Mouse (Mus musculus): ENCODE results near the gene Cplx3. TPM values are rescaled to one million over a fixed set of nuclear protein-coding genes. Genes with fewer than 3 reads are reported as not detected.

The Cplx3 gene
- polyA plus RNA-seq (2014; fragmentation: Nextera tagmentation; extraction: Ambion mirVana): not detected in 2 replicates

- Histone ChIP-seq H3K27me3 (replicated peaks; ENCODE audit: control insufficient read depth, insufficient read depth, low read length) (peaks cover 25% of the 10 kb centered on the region), H3K4me2 (no peak within 1 kb of the TSS), H3K36me3 (ENCODE audit: control insufficient read depth, insufficient read depth, low read length) (no peaks in the 10 kb centered on the region), H3K4me1 (replicated peaks; ENCODE audit: control insufficient read depth, insufficient read depth, low read length) (peaks cover 1% of the 10 kb centered on the region), H3K4me3 (ENCODE audit: low read depth, low read length) (no peak within 1 kb of the TSS), H3K27ac (ENCODE audit: low read depth, low read length) (no peak within 1 kb of the TSS), H3K9me3 (ENCODE audit: control insufficient read depth, low read length) (no peaks in the 10 kb centered on the region), H3K9ac (ENCODE audit: low read depth, low read length) (no peak within 1 kb of the TSS)
- WGBS: 7% methylated on average over 24 of the region's 24 CpGs
- DNase-seq (ENCODE audit: low spot score): peak; percentile 67
- no peak; the same call in 1 of the 2 replicates for ATAC-seq (replicated peaks; ENCODE audit: low FRiP score)
Observed at GRCm38 (mm10) chr9:57606139-57606851, at the start of gene Cplx3. Gene Cplx3 (minus strand): TSS chr9:57606281.

- WGBS: 4% methylated on average over 11 of the region's 11 CpGs
Observed at GRCm38 (mm10) chr9:57655749-57656148, 49.7 kb upstream of the Cplx3 start.

DNA sequence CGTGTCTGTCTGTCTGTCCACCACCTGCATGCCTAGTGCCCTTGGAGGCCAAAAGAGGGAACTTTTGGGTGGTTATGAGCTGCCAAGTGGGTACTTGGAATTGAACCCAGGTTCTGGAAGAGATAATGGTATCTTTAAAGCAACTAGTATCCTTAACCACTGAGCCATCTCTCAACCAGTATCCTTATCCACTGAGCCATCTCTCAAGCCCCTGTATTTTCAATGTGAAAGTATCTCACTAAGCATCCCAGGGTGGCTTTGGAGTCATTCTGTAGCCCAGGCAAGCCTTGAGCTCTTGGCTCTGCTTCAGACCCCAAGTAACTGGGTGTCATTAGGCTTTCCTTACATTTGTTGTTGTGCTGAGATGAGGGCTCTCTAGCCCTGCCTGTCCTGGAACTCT, 48.9 kb upstream of the Cplx3 start:
- DNase-seq (ENCODE audit: low spot score) (no peak), ATAC-seq (replicated peaks; ENCODE audit: low FRiP score) (no peak)
- Histone ChIP-seq H3K4me2 (no peak overlapping the region), H3K27ac (ENCODE audit: low read depth, low read length) (no peak overlapping the region), H3K4me1 (replicated peaks; ENCODE audit: control insufficient read depth, insufficient read depth, low read length) (peaks cover 18% of the 10 kb centered on the region), H3K9ac (ENCODE audit: low read depth, low read length) (no peak overlapping the region), H3K36me3 (ENCODE audit: control insufficient read depth, insufficient read depth, low read length) (no peaks in the 10 kb centered on the region), H3K4me3 (ENCODE audit: low read depth, low read length) (no peak overlapping the region), H3K27me3 (replicated peaks; ENCODE audit: control insufficient read depth, insufficient read depth, low read length) (no peaks in the 10 kb centered on the region), H3K9me3 (ENCODE audit: control insufficient read depth, low read length) (no peaks in the 10 kb centered on the region)
- 89% methylated on average over 1 of the region's 1 CpGs for WGBS

More at GRCm38 (mm10) chr9:57655749-57656148, 49.7 kb upstream of the Cplx3 start:
- ATAC-seq (replicated peaks; ENCODE audit: low FRiP score) (peak; percentile 62), DNase-seq (ENCODE audit: low spot score) (peak; percentile 93)
- Histone ChIP-seq H3K27me3 (replicated peaks; ENCODE audit: control insufficient read depth, insufficient read depth, low read length) (no peaks in the 10 kb centered on the region), H3K4me2 (peak overlapping the region; percentile 51), H3K27ac (ENCODE audit: low read depth, low read length) (no peak overlapping the region), H3K36me3 (ENCODE audit: control insufficient read depth, insufficient read depth, low read length) (no peaks in the 10 kb centered on the region), H3K9ac (ENCODE audit: low read depth, low read length) (peak overlapping the region; percentile 7; the same call in 1 of the 2 replicates), H3K9me3 (ENCODE audit: control insufficient read depth, low read length) (no peaks in the 10 kb centered on the region), H3K4me1 (replicated peaks; ENCODE audit: control insufficient read depth, insufficient read depth, low read length) (peaks cover 20% of the 10 kb centered on the region), H3K4me3 (ENCODE audit: low read depth, low read length) (no peak overlapping the region)

GRCm38 (mm10) chr9:57653283-57653682, 47.2 kb upstream of the Cplx3 start, which contains the start of gene Csk:
Gene Csk (minus strand): TSS chr9:57653631.
- H3K27me3 ChIP-seq (replicated peaks; ENCODE audit: control insufficient read depth, insufficient read depth, low read length): no peaks in the 10 kb centered on the region
- ATAC-seq (replicated peaks; ENCODE audit: low FRiP score) (no peak), DNase-seq (ENCODE audit: low spot score) (no peak)
- no peak within 1 kb of the TSS for H3K27ac ChIP-seq (ENCODE audit: low read depth, low read length)
- H3K4me1 ChIP-seq (replicated peaks; ENCODE audit: control insufficient read depth, insufficient read depth, low read length): peaks cover 18% of the 10 kb centered on the region
- H3K36me3 ChIP-seq (ENCODE audit: control insufficient read depth, insufficient read depth, low read length): no peaks in the 10 kb centered on the region
- 62% methylated on average over 5 of the region's 5 CpGs for WGBS
- no peak within 1 kb of the TSS for H3K4me2 ChIP-seq
- H3K9me3 ChIP-seq (ENCODE audit: control insufficient read depth, low read length): no peaks in the 10 kb centered on the region
- H3K4me3 ChIP-seq (ENCODE audit: low read depth, low read length): no peak within 1 kb of the TSS
- H3K9ac ChIP-seq (ENCODE audit: low read depth, low read length): no peak within 1 kb of the TSS

DNA sequence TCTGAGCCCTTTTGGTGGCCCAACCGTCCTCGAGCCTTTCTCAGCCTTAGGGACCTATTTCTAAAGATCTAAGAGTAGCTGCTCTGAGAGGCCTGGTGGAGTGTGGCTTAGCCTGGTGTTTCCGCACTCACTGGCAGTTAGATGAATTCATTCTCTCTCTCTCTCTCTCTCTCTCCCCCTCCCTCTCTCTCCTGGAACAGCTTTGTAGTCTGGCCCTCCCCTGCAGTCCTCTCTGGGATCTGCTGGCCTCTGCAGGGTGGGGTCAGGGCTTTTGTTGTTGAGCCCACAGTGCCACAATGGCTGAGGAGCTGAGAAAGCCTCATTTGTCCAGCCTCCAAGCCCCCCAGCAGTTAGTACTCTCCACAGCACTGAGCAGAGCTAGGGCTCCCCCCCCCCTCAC, 46.8 kb upstream of the Cplx3 start:
- H3K27ac ChIP-seq (ENCODE audit: low read depth, low read length): no peak overlapping the region
- no peaks in the 10 kb centered on the region for H3K9me3 ChIP-seq (ENCODE audit: control insufficient read depth, low read length)
- H3K4me2 ChIP-seq: no peak overlapping the region
- no peaks in the 10 kb centered on the region for H3K36me3 ChIP-seq (ENCODE audit: control insufficient read depth, insufficient read depth, low read length)
- ATAC-seq (replicated peaks; ENCODE audit: low FRiP score) (no peak), DNase-seq (ENCODE audit: low spot score) (no peak)
- no peak overlapping the region for H3K4me3 ChIP-seq (ENCODE audit: low read depth, low read length)
- no peaks in the 10 kb centered on the region for H3K27me3 ChIP-seq (replicated peaks; ENCODE audit: control insufficient read depth, insufficient read depth, low read length)
- H3K9ac ChIP-seq (ENCODE audit: low read depth, low read length): no peak overlapping the region
- peaks cover 19% of the 10 kb centered on the region for H3K4me1 ChIP-seq (replicated peaks; ENCODE audit: control insufficient read depth, insufficient read depth, low read length)
- WGBS: 67% methylated on average over 3 of the region's 3 CpGs

GRCm38 (mm10) chr9:57652351-57652750, 46.3 kb upstream of the Cplx3 start:
- H3K4me2 ChIP-seq: no peak overlapping the region
- H3K4me1 ChIP-seq (replicated peaks; ENCODE audit: control insufficient read depth, insufficient read depth, low read length): peaks cover 24% of the 10 kb centered on the region
- 77% methylated on average over 9 of the region's 9 CpGs for WGBS
- DNase-seq (ENCODE audit: low spot score) (no peak), ATAC-seq (replicated peaks; ENCODE audit: low FRiP score) (no peak)
- no peak overlapping the region for H3K9ac ChIP-seq (ENCODE audit: low read depth, low read length)
- H3K36me3 ChIP-seq (ENCODE audit: control insufficient read depth, insufficient read depth, low read length): no peaks in the 10 kb centered on the region
- H3K9me3 ChIP-seq (ENCODE audit: control insufficient read depth, low read length): no peaks in the 10 kb centered on the region
- H3K27ac ChIP-seq (ENCODE audit: low read depth, low read length): no peak overlapping the region
- H3K4me3 ChIP-seq (ENCODE audit: low read depth, low read length): no peak overlapping the region
- H3K27me3 ChIP-seq (replicated peaks; ENCODE audit: control insufficient read depth, insufficient read depth, low read length): no peaks in the 10 kb centered on the region

DNA sequence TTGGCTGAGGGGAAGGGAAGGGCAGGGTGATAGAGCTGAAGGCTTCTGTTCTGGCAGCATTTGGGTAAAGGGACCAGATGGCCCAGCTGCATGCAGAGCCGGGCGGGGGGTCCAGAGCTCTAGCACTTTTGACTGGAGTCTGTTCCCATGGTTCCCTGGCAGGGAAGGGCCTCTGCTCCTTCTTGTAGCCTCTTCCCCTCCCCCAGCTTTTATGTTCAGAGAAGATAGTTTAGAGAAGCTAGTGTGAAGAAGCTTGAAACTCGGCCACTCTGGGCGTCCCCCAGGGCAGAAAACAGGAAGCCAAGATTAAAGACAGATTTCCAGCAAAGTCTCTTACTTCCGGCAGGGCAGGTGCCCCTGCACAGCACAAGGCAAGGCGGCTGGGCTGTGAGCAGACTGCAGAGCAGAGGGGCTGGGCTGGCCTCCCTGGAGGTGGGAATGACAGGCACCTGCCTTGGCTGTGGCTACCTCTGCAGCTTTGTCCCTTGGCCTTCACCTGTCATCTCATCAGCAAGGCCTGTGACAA, 44.8 kb upstream of the Cplx3 start:
- DNase-seq (ENCODE audit: low spot score): no peak
- WGBS: 18% methylated on average over 6 of the region's 6 CpGs
- ATAC-seq (replicated peaks; ENCODE audit: low FRiP score): 0 out of 2 replicates have a peak, but pooled peaks have one; percentile 7

DNA sequence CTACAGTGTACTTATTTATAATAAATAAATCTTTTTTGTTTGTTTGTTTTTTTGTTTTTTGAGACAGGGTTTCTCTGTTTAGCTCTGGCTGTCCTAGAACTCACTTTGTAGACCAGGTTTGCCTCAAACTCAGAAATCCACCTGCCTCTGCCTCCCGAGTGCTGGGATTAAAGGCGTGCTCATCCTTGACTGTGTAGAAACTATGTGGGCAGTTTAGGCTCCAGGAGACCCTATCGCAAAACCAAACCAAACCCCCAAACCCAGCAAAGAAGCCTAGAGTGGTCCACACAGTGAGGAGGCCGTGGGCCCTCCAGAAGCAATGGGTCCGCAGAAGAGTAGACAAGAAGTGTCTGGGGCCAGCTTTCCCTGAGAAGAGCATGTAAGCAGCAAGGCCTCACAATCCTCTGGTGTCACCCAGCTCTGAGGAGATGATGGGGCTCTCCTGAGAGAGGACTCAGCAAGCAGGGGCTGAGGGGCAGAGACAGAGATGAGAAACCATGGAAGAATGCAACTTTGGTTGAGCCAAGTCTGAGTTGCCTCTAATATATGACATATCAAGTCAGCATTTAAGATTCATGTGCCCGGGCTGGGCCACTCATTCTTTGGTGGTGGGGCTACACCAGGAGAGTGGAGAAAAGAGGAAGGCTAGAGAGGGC, 44.2 kb upstream of the Cplx3 start:
- Histone ChIP-seq H3K27me3 (replicated peaks; ENCODE audit: control insufficient read depth, insufficient read depth, low read length) (no peaks in the 10 kb centered on the region), H3K4me2 (no peak overlapping the region), H3K4me3 (ENCODE audit: low read depth, low read length) (no peak overlapping the region), H3K9ac (ENCODE audit: low read depth, low read length) (0 out of 2 replicates have a peak overlapping the region, but pooled peaks have one; percentile 15), H3K4me1 (replicated peaks; ENCODE audit: control insufficient read depth, insufficient read depth, low read length) (peaks cover 31% of the 10 kb centered on the region), H3K9me3 (ENCODE audit: control insufficient read depth, low read length) (no peaks in the 10 kb centered on the region), H3K27ac (ENCODE audit: low read depth, low read length) (no peak overlapping the region; the same call in 1 of the 2 replicates), H3K36me3 (ENCODE audit: control insufficient read depth, insufficient read depth, low read length) (no peaks in the 10 kb centered on the region)
- DNase-seq (ENCODE audit: low spot score): no peak
- no peak for ATAC-seq (replicated peaks; ENCODE audit: low FRiP score)
- 83% methylated on average over 6 of the region's 6 CpGs for WGBS

More for the DNA sequence above, 44.8 kb upstream of the Cplx3 start:
- Histone ChIP-seq H3K27me3 (replicated peaks; ENCODE audit: control insufficient read depth, insufficient read depth, low read length) (no peaks in the 10 kb centered on the region), H3K36me3 (ENCODE audit: control insufficient read depth, insufficient read depth, low read length) (no peaks in the 10 kb centered on the region), H3K9me3 (ENCODE audit: control insufficient read depth, low read length) (no peaks in the 10 kb centered on the region), H3K27ac (ENCODE audit: low read depth, low read length) (0 out of 2 replicates have a peak overlapping the region, but pooled peaks have one; percentile 11), H3K9ac (ENCODE audit: low read depth, low read length) (0 out of 2 replicates have a peak overlapping the region, but pooled peaks have one; percentile 15), H3K4me1 (replicated peaks; ENCODE audit: control insufficient read depth, insufficient read depth, low read length) (peaks cover 29% of the 10 kb centered on the region), H3K4me2 (no peak overlapping the region; the same call in 1 of the 2 replicates), H3K4me3 (ENCODE audit: low read depth, low read length) (no peak overlapping the region)

Measured in liver, embryonic 11.5 days (tissue).